Mouse (Mus musculus) embryonic fibroblast, embryonic 13.5 days (primary cell): ENCODE data around the gene Apba3.

ENCODE experiments used
- CTCF ChIP-seq: IDR thresholded peaks from 2 replicates; pipeline ENCODE4 v1.5.1; 2011; ENCODE audit warnings: mild to moderate bottlenecking, control low read depth, low read length, moderate library complexity, borderline replicate concordance; ENCODE audit not compliant: insufficient read depth
- POLR2A ChIP-seq: IDR thresholded peaks from 2 replicates; pipeline ENCODE4 v1.6.1; 2011; ENCODE audit warnings: low read depth, mild to moderate bottlenecking, control low read depth, low read length, moderate library complexity

DNA sequence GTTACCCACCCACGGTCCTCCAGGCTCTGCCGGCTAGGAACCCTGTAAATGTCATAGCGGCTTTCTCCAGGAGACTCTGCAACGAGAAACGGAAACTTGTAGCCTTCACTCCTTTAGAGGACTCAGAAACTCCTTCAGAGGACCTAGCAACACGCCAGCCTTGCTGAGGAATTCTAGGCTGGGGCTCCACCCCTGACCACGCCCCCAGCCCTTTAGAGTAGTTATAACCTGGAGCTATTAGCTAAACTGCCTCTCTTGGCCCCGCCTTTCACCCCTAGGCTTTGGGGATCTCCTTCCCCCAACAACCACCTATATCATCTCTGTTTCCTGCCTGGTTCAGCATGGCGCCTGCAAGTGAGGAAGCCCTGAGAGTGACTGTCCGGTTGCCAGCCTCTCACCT is 12.7 kb downstream of the Apba3 start:
- TF ChIP-seq CTCF = no peak
- TF ChIP-seq POLR2A = no peak
